In genomic region chr9:13597736-13598135, GRCm38 (mm10) we compare ENCODE assay signal across 22 mouse cellular contexts.
DNase-seq lines count a peak whose midpoint lies in the region; ATAC-seq and TF ChIP-seq lines count a peak whose summit lies in the region.
"Had no signal": no experiment of that assay in that cellular context is flagged by ENCODE, and none has a peak within 500 bp of the region (broad histone marks: within the 10 kb centered on the region; RNA-seq: fewer than 3 reads in every experiment).

No protein-coding gene starts in this region.

- no peaks in the 10 kb centered on the region for H3K36me3 ChIP-seq in forebrain, embryonic 13.5 days (ENCODE audit: poor library complexity, severe bottlenecking)
- H3K36me3 ChIP-seq in forebrain, embryonic 16.5 days (ENCODE audit: control insufficient read depth, insufficient read depth) = no peaks in the 10 kb centered on the region
- no peaks in the 10 kb centered on the region for H3K36me3 ChIP-seq in intestine, postnatal 0 days (ENCODE audit: control insufficient read depth, insufficient read depth)
- H3K36me3 ChIP-seq: embryonic facial prominence, embryonic 15.5 days; limb, embryonic 12.5 days; liver, embryonic 13.5 days; lung, embryonic 15.5 days; neural tube, embryonic 15.5 days had no signal

- 0 out of 2 replicates have a peak, but pooled peaks have one; percentile 25 for ATAC-seq in forebrain, embryonic 13.5 days
- ATAC-seq in forebrain, embryonic 16.5 days = no peak
- ATAC-seq in intestine, postnatal 0 days = no peak
- ATAC-seq: hindbrain, postnatal 0 days had no signal

- DNase-seq in right cerebral cortex, postnatal 25 days = peak; percentile 22
- DNase-seq in right cerebral cortex, adult 2 months (ENCODE audit: low spot score in 2 of 2) = no peak
- peak; percentile 76 to 91 for DNase-seq in layer of hippocampus, adult 18-20 months (ENCODE audit: low spot score in 2 of 2)
- no peak for DNase-seq in thymus, postnatal 14 days
- no peak for DNase-seq in adrenal gland, postnatal 10 days
- DNase-seq: adrenal gland, postnatal 14 days; embryo, embryonic 11 days; kidney, adult 18-20 months; kidney, postnatal 14 days; liver, embryonic 13.5 days; thymus, adult 18-20 months had no signal

- no peak overlapping the region for H3K27ac ChIP-seq in forebrain, embryonic 13.5 days
- H3K27ac ChIP-seq in forebrain, embryonic 16.5 days (ENCODE audit: low read length) = no peak overlapping the region
- H3K27ac ChIP-seq in intestine, postnatal 0 days (ENCODE audit: low read depth, low read length) = no peak overlapping the region
- H3K27ac ChIP-seq: embryonic facial prominence, embryonic 15.5 days; hindbrain, postnatal 0 days; limb, embryonic 12.5 days; liver, embryonic 13.5 days; lung, embryonic 15.5 days; macrophage; neural tube, embryonic 15.5 days had no signal

- WGBS in forebrain, embryonic 13.5 days = 84% methylated on average over 6 of the region's 6 CpGs
- 71% methylated on average over 6 of the region's 6 CpGs for WGBS in forebrain, embryonic 16.5 days
- 89% methylated on average over 6 of the region's 6 CpGs for WGBS in intestine, postnatal 0 days

- TF ChIP-seq CTCF in intestine, postnatal 0 days (IDR thresholded peaks at IDR 0.05; ENCODE audit: low read depth) = no peak

- H3K27me3 ChIP-seq in forebrain, embryonic 13.5 days = no peaks in the 10 kb centered on the region
- H3K27me3 ChIP-seq in forebrain, embryonic 16.5 days (replicated peaks; ENCODE audit: control insufficient read depth, insufficient read depth, low read length) = no peaks in the 10 kb centered on the region
- no peaks in the 10 kb centered on the region for H3K27me3 ChIP-seq in intestine, postnatal 0 days (replicated peaks; ENCODE audit: control insufficient read depth, insufficient read depth, low read length)
- H3K27me3 ChIP-seq: CH12.LX; embryonic facial prominence, embryonic 15.5 days; limb, embryonic 12.5 days; liver, embryonic 13.5 days; lung, embryonic 15.5 days; neural tube, embryonic 15.5 days had no signal

- no peaks in the 10 kb centered on the region for H3K9me3 ChIP-seq in forebrain, embryonic 13.5 days (replicated peaks)
- H3K9me3 ChIP-seq in forebrain, embryonic 16.5 days (ENCODE audit: control insufficient read depth, low read length) = no peaks in the 10 kb centered on the region
- no peaks in the 10 kb centered on the region for H3K9me3 ChIP-seq in intestine, postnatal 0 days (ENCODE audit: control insufficient read depth)
- H3K9me3 ChIP-seq: embryonic facial prominence, embryonic 15.5 days; limb, embryonic 12.5 days; liver, embryonic 13.5 days; lung, embryonic 15.5 days; neural tube, embryonic 15.5 days had no signal

- H3K4me2 ChIP-seq in forebrain, embryonic 13.5 days = no peak overlapping the region
- H3K4me2 ChIP-seq in forebrain, embryonic 16.5 days (ENCODE audit: low read length) = no peak overlapping the region
- no peak overlapping the region for H3K4me2 ChIP-seq in intestine, postnatal 0 days (replicated peaks; ENCODE audit: low read depth)
- H3K4me2 ChIP-seq: embryonic facial prominence, embryonic 15.5 days; limb, embryonic 12.5 days; liver, embryonic 13.5 days; lung, embryonic 15.5 days; midbrain, embryonic 11.5 days; neural tube, embryonic 15.5 days had no signal

- no peak overlapping the region for H3K4me3 ChIP-seq in forebrain, embryonic 13.5 days
- no peak overlapping the region for H3K4me3 ChIP-seq in forebrain, embryonic 16.5 days (replicated peaks; ENCODE audit: low read length)
- no peak overlapping the region for H3K4me3 ChIP-seq in intestine, postnatal 0 days (ENCODE audit: low read depth, low read length)
- H3K4me3 ChIP-seq: embryonic facial prominence, embryonic 15.5 days; limb, embryonic 12.5 days; liver, embryonic 13.5 days; lung, embryonic 15.5 days; neural tube, embryonic 15.5 days had no signal

- H3K4me1 ChIP-seq in forebrain, embryonic 13.5 days = no peaks in the 10 kb centered on the region
- no peaks in the 10 kb centered on the region for H3K4me1 ChIP-seq in forebrain, embryonic 16.5 days (replicated peaks; ENCODE audit: control insufficient read depth, insufficient read depth, low read length)
- H3K4me1 ChIP-seq in intestine, postnatal 0 days (replicated peaks; ENCODE audit: control insufficient read depth, insufficient read depth, low read length) = no peaks in the 10 kb centered on the region
- H3K4me1 ChIP-seq: embryonic facial prominence, embryonic 15.5 days; lung, embryonic 15.5 days had no signal

- H3K9ac ChIP-seq in forebrain, embryonic 13.5 days = no peak overlapping the region
- no peak overlapping the region for H3K9ac ChIP-seq in forebrain, embryonic 16.5 days (replicated peaks; ENCODE audit: low read depth, low read length)
- H3K9ac ChIP-seq in intestine, postnatal 0 days (ENCODE audit: low read depth, low read length) = no peak overlapping the region
- H3K9ac ChIP-seq: embryonic facial prominence, embryonic 15.5 days; limb, embryonic 12.5 days; liver, embryonic 13.5 days; lung, embryonic 15.5 days; neural tube, embryonic 15.5 days had no signal

Comparison
In these comparisons a context has a peak if more than half of its experiments do, and no peak if none do; other contexts are left out.
1. DNase-seq: peak in right cerebral cortex, postnatal 25 days (single experiment) and layer of hippocampus, adult 18-20 months (2 of 2); none in right cerebral cortex, adult 2 months (0 of 2), thymus, postnatal 14 days (single experiment) and adrenal gland, postnatal 10 days (single experiment).